Mouse (Mus musculus) myocyte (in vitro differentiated cells): ENCODE results near the gene Arhgef18. TPM values are rescaled to one million over a fixed set of nuclear protein-coding genes. Genes with fewer than 3 reads are reported as not detected.

Experiments used
- H3K27me3 ChIP-seq: one replicate; pipeline ENCODE4 v1.6.1; 2011; ENCODE audit not compliant: control insufficient read depth, insufficient read depth, insufficient read length
- H3K36me3 ChIP-seq: one replicate; pipeline ENCODE4 v1.6.1; 2011; ENCODE audit not compliant: control insufficient read depth, insufficient read depth
- H3K4me2 ChIP-seq: one replicate; pipeline ENCODE4 v1.6.1; 2011; ENCODE audit warnings: low read depth, control low read depth
- H3K4me3 ChIP-seq: one replicate; pipeline ENCODE4 v1.5.1; 2011; ENCODE audit warnings: mild to moderate bottlenecking, control low read depth, moderate library complexity
- H3K79me2 ChIP-seq: one replicate; pipeline ENCODE4 v1.6.1; 2011; ENCODE audit not compliant: control insufficient read depth, insufficient read depth
- H3ac ChIP-seq: one replicate; pipeline ENCODE4 v1.6.1; 2011; ENCODE audit not compliant: control insufficient read depth, insufficient read length
- CEBPB ChIP-seq: IDR thresholded peaks from 2 replicates; pipeline ENCODE4 v1.6.1; 2011; ENCODE audit warnings: mild to moderate bottlenecking, moderate library complexity; ENCODE audit not compliant: poor library complexity, insufficient read depth, severe bottlenecking
- E2F4 ChIP-seq: IDR thresholded peaks from one replicate; pipeline ENCODE4 v1.6.1; 2011; ENCODE audit warnings: mild to moderate bottlenecking, control low read depth, moderate library complexity; ENCODE audit not compliant: insufficient read depth
- MAX ChIP-seq: IDR thresholded peaks from one replicate; pipeline ENCODE4 v1.6.1; 2011; ENCODE audit warnings: low read depth, mild to moderate bottlenecking, control low read depth
- MYOD1 ChIP-seq, 3 experiments: IDR thresholded peaks; one replicate each; pipeline ENCODE4 v1.6.1; 2011; ENCODE audit warnings: control low read depth in 2 of 3, low read depth in 2 of 3, mild to moderate bottlenecking in 2 of 3, moderate library complexity in 1 of 3; ENCODE audit not compliant: insufficient read length in 2 of 3, control insufficient read depth in 1 of 3
- MYOG ChIP-seq, 3 experiments: IDR thresholded peaks; one replicate each; pipeline ENCODE4 v1.6.1; 2011; ENCODE audit warnings: control low read depth in 2 of 3, low read depth in 2 of 3, mild to moderate bottlenecking in 2 of 3; ENCODE audit not compliant: insufficient read length in 2 of 3, control insufficient read depth in 1 of 3, insufficient read depth in 1 of 3
- POLR2A ChIP-seq: IDR thresholded peaks from one replicate; pipeline ENCODE4 v1.6.1; 2011; ENCODE audit warnings: low read depth, mild to moderate bottlenecking, control low read depth, moderate library complexity; ENCODE audit not compliant: insufficient read length
- POLR2AphosphoS2 ChIP-seq: IDR thresholded peaks from one replicate; pipeline ENCODE4 v1.6.1; 2011; ENCODE audit warnings: low read depth, control low read depth; ENCODE audit not compliant: insufficient read length
- REST ChIP-seq: IDR thresholded peaks from one replicate; pipeline ENCODE4 v1.6.1; 2011; ENCODE audit warnings: mild to moderate bottlenecking, control low read depth, moderate library complexity; ENCODE audit not compliant: insufficient read depth, insufficient read length
- SRF ChIP-seq: IDR thresholded peaks from one replicate; pipeline ENCODE4 v1.6.1; 2011; ENCODE audit warnings: low read depth; ENCODE audit not compliant: control insufficient read depth, insufficient read length
- TCF12 ChIP-seq: IDR thresholded peaks from one replicate; pipeline ENCODE4 v1.6.1; 2011; ENCODE audit warnings: mild to moderate bottlenecking, control low read depth; ENCODE audit not compliant: poor library complexity, insufficient read depth, severe bottlenecking
- TCF3 ChIP-seq: IDR thresholded peaks from one replicate; pipeline ENCODE4 v1.6.1; 2011; ENCODE audit warnings: low read depth, control low read depth; ENCODE audit not compliant: insufficient read length
- USF1 ChIP-seq: IDR thresholded peaks from one replicate; pipeline ENCODE4 v1.6.1; 2011; ENCODE audit warnings: low read depth, mild to moderate bottlenecking, control low read depth, moderate library complexity
- polyA plus RNA-seq: library from polyadenylated mRNA; unstranded; fragments of >200 nt; fragmentation: generic; extraction: Trizol; gene quantifications from one replicate; pipeline ENCODE4 v1.2.1, GENCODE M21; 2012; ENCODE audit warnings: missing spikeins

The Arhgef18 gene
- polyA plus RNA-seq, 1 experiment: 10.7 TPM

DNA sequence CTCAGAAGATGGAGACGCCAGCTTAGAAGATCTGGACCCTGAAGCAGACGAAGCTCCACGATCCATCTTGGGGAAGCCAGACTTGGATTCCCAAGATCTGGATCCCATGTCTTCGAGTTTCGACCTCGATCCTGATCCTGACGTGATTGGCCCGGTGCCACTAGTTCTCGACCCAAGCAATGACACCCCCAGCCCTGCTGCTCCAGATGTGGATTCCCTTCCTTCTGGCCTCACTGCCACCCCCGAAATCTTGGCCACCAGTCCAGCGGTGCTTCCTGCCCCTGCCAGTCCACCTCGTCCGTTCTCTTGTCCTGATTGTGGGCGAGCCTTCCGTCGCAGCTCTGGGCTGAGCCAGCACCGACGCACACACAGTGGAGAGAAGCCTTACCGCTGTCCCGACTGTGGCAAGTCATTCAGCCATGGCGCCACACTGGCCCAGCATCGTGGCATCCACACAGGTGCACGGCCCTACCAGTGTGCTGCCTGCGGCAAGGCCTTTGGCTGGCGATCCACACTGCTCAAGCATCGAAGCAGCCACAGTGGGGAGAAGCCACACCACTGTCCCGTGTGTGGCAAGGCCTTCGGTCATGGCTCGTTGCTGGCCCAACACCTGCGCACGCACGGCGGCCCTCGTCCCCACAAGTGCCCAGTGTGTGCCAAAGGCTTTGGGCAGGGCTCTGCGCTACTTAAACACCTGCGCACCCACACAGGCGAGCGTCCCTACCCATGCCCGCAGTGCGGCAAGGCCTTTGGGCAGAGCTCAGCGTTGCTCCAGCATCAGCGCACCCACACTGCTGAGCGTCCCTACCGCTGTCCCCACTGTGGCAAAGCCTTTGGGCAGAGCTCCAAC is 103.0 kb downstream of the Arhgef18 start:
- Histone ChIP-seq H3K4me3 (no peak overlapping the region), H3K27me3 (no peaks in the 10 kb centered on the region), H3K4me2 (no peak overlapping the region), H3ac (no peak overlapping the region), H3K79me2 (peaks cover 3% of the 10 kb centered on the region), H3K36me3 (no peaks in the 10 kb centered on the region)
- TF ChIP-seq SRF (no peak), MYOG (IDR thresholded peaks at IDR 0.05; ENCODE audit: control insufficient read depth in 1 of 3, insufficient read depth in 1 of 3, insufficient read length in 2 of 3, low read depth in 2 of 3) (peak in 1 of 3 experiments; percentile 2)

DNA sequence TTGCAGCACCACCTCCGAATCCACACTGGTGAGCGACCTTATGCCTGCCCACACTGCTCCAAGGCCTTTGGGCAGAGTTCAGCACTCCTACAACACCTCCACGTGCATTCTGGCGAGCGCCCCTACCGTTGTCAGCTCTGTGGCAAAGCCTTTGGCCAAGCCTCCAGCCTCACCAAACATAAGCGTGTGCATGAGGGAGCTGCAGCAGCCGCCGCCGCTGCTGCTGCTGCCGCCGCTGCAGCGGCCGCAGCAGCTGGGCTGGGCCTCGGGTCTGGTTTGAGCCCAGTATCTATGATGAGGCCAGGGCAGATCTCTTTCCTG is 103.6 kb downstream of the Arhgef18 start:
- Histone ChIP-seq H3K4me2 (no peak overlapping the region), H3K4me3 (no peak overlapping the region), H3K79me2 (peaks cover 6% of the 10 kb centered on the region), H3K36me3 (no peaks in the 10 kb centered on the region), H3K27me3 (no peaks in the 10 kb centered on the region), H3ac (no peak overlapping the region)
- TF ChIP-seq CEBPB: no peak

DNA sequence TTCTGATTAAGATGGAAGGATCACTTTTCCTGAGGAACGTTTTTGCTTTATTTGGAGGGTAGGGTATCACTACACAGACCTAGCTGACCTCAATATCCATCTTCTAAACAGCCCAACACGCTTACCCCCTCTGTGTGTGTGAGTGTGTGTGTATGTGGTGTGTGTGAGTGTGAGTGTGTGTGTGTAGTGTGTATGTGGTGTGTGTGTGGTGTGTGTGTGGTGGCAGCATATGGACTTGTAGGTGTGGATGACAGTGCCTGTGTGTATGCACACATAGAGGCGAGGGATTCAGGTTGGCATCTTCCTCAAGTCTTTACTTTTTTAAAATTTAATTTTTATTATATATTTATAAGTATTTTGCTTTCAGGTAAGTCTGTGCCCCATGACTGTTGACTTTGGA is 105.8 kb downstream of the Arhgef18 start:
- no peaks in the 10 kb centered on the region for H3K36me3 ChIP-seq
- TF ChIP-seq REST (no peak), E2F4 (no peak), POLR2AphosphoS2 (peak; percentile 80), SRF (no peak)
- H3K4me2 ChIP-seq: no peak overlapping the region
- peaks cover 6% of the 10 kb centered on the region for H3K79me2 ChIP-seq
- H3ac ChIP-seq: no peak overlapping the region
- H3K27me3 ChIP-seq: no peaks in the 10 kb centered on the region
- no peak overlapping the region for H3K4me3 ChIP-seq

DNA sequence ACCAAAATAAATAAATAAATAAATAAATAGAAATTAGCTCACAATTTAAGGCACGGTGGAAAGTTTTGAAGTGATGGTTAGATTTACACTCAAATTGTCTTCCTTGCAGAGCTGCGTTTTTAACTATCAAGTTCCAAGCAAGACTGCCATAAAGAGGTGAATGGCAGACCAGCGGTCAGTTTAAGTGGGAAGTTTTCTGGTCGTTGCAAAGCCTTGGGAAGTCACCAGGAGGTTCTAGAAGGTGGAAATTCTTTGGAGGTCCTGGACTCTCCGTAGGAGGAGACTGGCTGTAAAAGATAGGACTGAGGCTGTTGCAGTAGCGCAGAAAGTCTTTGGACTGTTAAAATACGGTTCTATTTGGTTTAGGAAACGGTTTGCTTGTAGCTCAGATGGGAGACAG is 106.9 kb downstream of the Arhgef18 start:
- H3K4me2 ChIP-seq: peak overlapping the region; percentile 99
- no peaks in the 10 kb centered on the region for H3K36me3 ChIP-seq
- peak overlapping the region; percentile 21 for H3ac ChIP-seq
- H3K4me3 ChIP-seq: peak overlapping the region; percentile 53
- TF ChIP-seq MYOD1 (IDR thresholded peaks at IDR 0.05; ENCODE audit: control insufficient read depth in 1 of 3, insufficient read length in 2 of 3, low read depth in 2 of 3) (no peak), TCF12 (no peak), MYOG (IDR thresholded peaks at IDR 0.05; ENCODE audit: control insufficient read depth in 1 of 3, insufficient read depth in 1 of 3, insufficient read length in 2 of 3, low read depth in 2 of 3) (no peak), SRF (no peak), POLR2AphosphoS2 (no peak), POLR2A (no peak), CEBPB (no peak), E2F4 (no peak), TCF3 (no peak), MAX (no peak), USF1 (no peak)
- H3K79me2 ChIP-seq: peaks cover 6% of the 10 kb centered on the region
- no peaks in the 10 kb centered on the region for H3K27me3 ChIP-seq

DNA sequence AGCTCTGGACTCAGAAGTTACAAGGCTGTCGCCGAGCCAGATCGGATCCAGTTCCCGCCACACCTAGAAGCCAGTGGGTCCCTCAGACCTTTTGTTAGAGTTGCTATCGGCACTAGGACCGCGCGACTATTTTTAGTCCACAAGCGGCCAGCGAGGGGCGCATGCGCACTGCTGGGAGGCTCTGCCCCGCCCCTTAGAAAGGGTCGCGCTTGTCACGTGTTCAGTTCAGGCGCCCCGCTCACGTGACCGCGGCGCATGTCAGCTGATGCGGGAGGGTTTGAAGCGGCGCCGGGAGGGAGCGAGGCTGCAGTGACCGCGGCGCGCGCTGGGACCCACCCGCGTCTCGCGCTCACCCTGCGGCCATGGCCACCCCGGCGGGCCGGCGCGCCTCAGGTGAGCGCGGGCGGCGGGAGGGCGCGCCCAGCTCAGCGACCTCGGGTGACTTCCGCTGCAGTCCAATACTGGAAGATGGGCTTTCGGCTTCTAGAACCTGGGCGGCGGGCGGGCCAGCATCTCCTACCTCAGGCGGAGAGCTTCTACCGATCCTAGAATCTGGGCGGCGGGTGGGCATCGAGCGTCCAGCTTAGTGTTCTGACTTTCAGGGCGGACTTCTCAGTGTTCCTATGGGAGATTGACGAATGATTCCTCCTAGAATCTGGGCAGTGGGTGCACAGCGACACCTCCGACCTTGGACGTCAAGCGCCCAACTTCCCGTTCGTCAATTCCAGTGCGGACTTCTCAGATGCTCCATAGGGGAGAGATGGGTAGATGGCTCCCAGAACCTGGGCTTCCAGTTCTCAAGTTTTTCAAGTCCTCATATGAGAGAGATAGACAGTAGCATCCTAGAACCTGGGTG is 107.7 kb downstream of the Arhgef18 start, which contains the start of gene Mcoln1:
Gene Mcoln1, plus strand, starts transcription at position 223 of the 856 bp plus-strand sequence.
- TF ChIP-seq POLR2A: peak; percentile 93
- peak in 2 of 3 experiments; percentile 10 to 57 for TF ChIP-seq MYOG (IDR thresholded peaks at IDR 0.05; ENCODE audit: control insufficient read depth in 1 of 3, insufficient read depth in 1 of 3, insufficient read length in 2 of 3, low read depth in 2 of 3)
- TF ChIP-seq SRF: no peak
- TF ChIP-seq REST: no peak
- peak in 2 of 3 experiments; percentile 0 to 34 for TF ChIP-seq MYOD1 (IDR thresholded peaks at IDR 0.05; ENCODE audit: control insufficient read depth in 1 of 3, insufficient read length in 2 of 3, low read depth in 2 of 3)
- peak; percentile 89 for TF ChIP-seq POLR2AphosphoS2
- no peak for TF ChIP-seq TCF3
- TF ChIP-seq USF1: peak; percentile 99
- TF ChIP-seq E2F4: peak; percentile 75
- Histone ChIP-seq H3K79me2 (peaks cover 6% of the 10 kb centered on the region), H3K4me3 (peak within 1 kb of the TSS; percentile 53), H3K36me3 (no peaks in the 10 kb centered on the region), H3ac (peak within 1 kb of the TSS; percentile 21), H3K27me3 (no peaks in the 10 kb centered on the region), H3K4me2 (peak within 1 kb of the TSS; percentile 99)
